Mouse (Mus musculus) testis, adult 2 months (tissue): ENCODE measurements at regions not wholly inside any gene's neighbourhood (a gene's known extent, or its start where the extent isn't known, plus 50 kb on each side); places are given as distances from the start of the nearest gene placed in this dataset.

Experiments used
- CTCF ChIP-seq: fragments of 200-500 bp; IDR thresholded peaks from 2 replicates; pipeline ENCODE4 v1.5.1; 2012; ENCODE audit warnings: low read depth, mild to moderate bottlenecking, inconsistent platforms, low read length, moderate library complexity; ENCODE audit not compliant: control insufficient read depth, insufficient read depth, insufficient replicate concordance
- POLR2A ChIP-seq: fragments of 200-500 bp; IDR thresholded peaks from 2 replicates; pipeline ENCODE4 v1.6.1; 2012; ENCODE audit warnings: low read depth, mild to moderate bottlenecking, inconsistent platforms, low read length, moderate library complexity; ENCODE audit not compliant: control insufficient read depth

DNA sequence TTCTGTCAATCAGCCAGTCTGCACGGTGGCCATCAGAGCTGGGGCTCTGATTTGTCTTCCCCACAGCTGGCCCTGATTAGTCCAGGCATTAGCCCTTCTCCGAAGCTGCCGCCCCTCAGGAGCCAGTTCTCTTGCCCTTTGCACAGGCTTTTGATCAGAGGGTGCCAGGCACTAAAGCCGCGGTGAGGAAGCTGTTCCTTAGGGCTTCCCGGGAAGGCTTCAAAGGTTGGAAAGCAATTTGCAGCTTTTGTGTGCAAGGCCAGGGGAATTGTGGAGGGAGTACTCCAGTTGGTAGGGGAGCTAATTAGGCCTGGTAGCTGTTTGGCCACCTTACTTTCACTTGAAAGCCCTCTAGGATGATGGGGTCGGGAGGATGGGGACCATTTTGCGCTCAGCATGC, 71.2 kb downstream of the 4933412E24Rik start:
- TF ChIP-seq POLR2A (no peak), CTCF (no peak)
